In genomic region chr13:102589680-102590435, GRCm38 (mm10) we compare ENCODE assay signal across 7 mouse cellular contexts.
DNase-seq lines count a peak whose midpoint lies in the region; ATAC-seq and TF ChIP-seq lines count a peak whose summit lies in the region.

No protein-coding gene starts in this region.

- peak; percentile 85 for ATAC-seq in lung, embryonic 14.5 days (ENCODE audit: insufficient read depth)
- ATAC-seq in forebrain, embryonic 16.5 days: peak; percentile 52
- ATAC-seq in intestine, embryonic 16.5 days: peak; percentile 93
- ATAC-seq in midbrain, embryonic 12.5 days (ENCODE audit: low FRiP score, low read depth): peak; percentile 92

- no peaks in the 10 kb centered on the region for H3K27me3 ChIP-seq in lung, embryonic 14.5 days (ENCODE audit: insufficient read depth, low read length)
- no peaks in the 10 kb centered on the region for H3K27me3 ChIP-seq in forebrain, embryonic 16.5 days (replicated peaks; ENCODE audit: control insufficient read depth, insufficient read depth, low read length)
- no peaks in the 10 kb centered on the region for H3K27me3 ChIP-seq in intestine, embryonic 16.5 days (replicated peaks; ENCODE audit: control insufficient read depth, insufficient read depth, low read length)
- H3K27me3 ChIP-seq in midbrain, embryonic 12.5 days: peaks cover 28% of the 10 kb centered on the region

- DNase-seq in lung, embryonic 14.5 days: peak; percentile 70
- DNase-seq in lung, postnatal 25 days (ENCODE audit: low spot score): no peak
- no peak for DNase-seq in adrenal gland, adult 8-10 months
- DNase-seq in cerebellum, postnatal 14 days: no peak

- H3K9me3 ChIP-seq in lung, embryonic 14.5 days (ENCODE audit: low read depth, low read length): no peaks in the 10 kb centered on the region
- no peaks in the 10 kb centered on the region for H3K9me3 ChIP-seq in forebrain, embryonic 16.5 days (ENCODE audit: control insufficient read depth, low read length)
- no peaks in the 10 kb centered on the region for H3K9me3 ChIP-seq in intestine, embryonic 16.5 days (ENCODE audit: control insufficient read depth, low read length)
- H3K9me3 ChIP-seq in midbrain, embryonic 12.5 days: no peaks in the 10 kb centered on the region

- no peak overlapping the region for H3K9ac ChIP-seq in lung, embryonic 14.5 days
- no peak overlapping the region for H3K9ac ChIP-seq in forebrain, embryonic 16.5 days (replicated peaks; ENCODE audit: low read depth, low read length)
- no peak overlapping the region for H3K9ac ChIP-seq in intestine, embryonic 16.5 days (ENCODE audit: low read depth, low read length)
- H3K9ac ChIP-seq in midbrain, embryonic 12.5 days (replicated peaks): no peak overlapping the region

- no peak for TF ChIP-seq CTCF in lung, embryonic 14.5 days (IDR thresholded peaks at IDR 0.05; ENCODE audit: low read depth)

- no peaks in the 10 kb centered on the region for H3K36me3 ChIP-seq in lung, embryonic 14.5 days (ENCODE audit: insufficient read depth)
- H3K36me3 ChIP-seq in forebrain, embryonic 16.5 days (ENCODE audit: control insufficient read depth, insufficient read depth): no peaks in the 10 kb centered on the region
- no peaks in the 10 kb centered on the region for H3K36me3 ChIP-seq in intestine, embryonic 16.5 days (ENCODE audit: control insufficient read depth, insufficient read depth, low read length)
- no peaks in the 10 kb centered on the region for H3K36me3 ChIP-seq in midbrain, embryonic 12.5 days

- peak overlapping the region; percentile 54 for H3K4me2 ChIP-seq in lung, embryonic 14.5 days
- peak overlapping the region; percentile 20; the same call in 1 of the 2 replicates for H3K4me2 ChIP-seq in forebrain, embryonic 16.5 days (ENCODE audit: low read length)
- peak overlapping the region; percentile 34 for H3K4me2 ChIP-seq in intestine, embryonic 16.5 days (ENCODE audit: low read depth, low read length)
- peak overlapping the region; percentile 34 for H3K4me2 ChIP-seq in midbrain, embryonic 12.5 days (replicated peaks)

- H3K4me3 ChIP-seq in lung, embryonic 14.5 days (ENCODE audit: low read depth, low read length): peak overlapping the region; percentile 14; the same call in 1 of the 2 replicates
- no peak overlapping the region for H3K4me3 ChIP-seq in forebrain, embryonic 16.5 days (replicated peaks; ENCODE audit: low read length)
- no peak overlapping the region for H3K4me3 ChIP-seq in intestine, embryonic 16.5 days (ENCODE audit: low read length)
- no peak overlapping the region for H3K4me3 ChIP-seq in midbrain, embryonic 12.5 days

- H3K27ac ChIP-seq in lung, embryonic 14.5 days (ENCODE audit: low read depth): peak overlapping the region; percentile 31; the same call in 1 of the 2 replicates
- H3K27ac ChIP-seq in forebrain, embryonic 16.5 days (ENCODE audit: low read length): no peak overlapping the region
- peak overlapping the region; percentile 72 for H3K27ac ChIP-seq in intestine, embryonic 16.5 days (ENCODE audit: low read length)
- H3K27ac ChIP-seq in midbrain, embryonic 12.5 days (replicated peaks): peak overlapping the region; percentile 74

- WGBS in lung, embryonic 14.5 days: 17% methylated on average over 18 of the region's 18 CpGs
- 38% methylated on average over 18 of the region's 18 CpGs for WGBS in forebrain, embryonic 16.5 days
- 36% methylated on average over 18 of the region's 18 CpGs for WGBS in intestine, embryonic 16.5 days
- 36% methylated on average over 18 of the region's 18 CpGs for WGBS in midbrain, embryonic 12.5 days

- H3K4me1 ChIP-seq in lung, embryonic 14.5 days (ENCODE audit: insufficient read depth): peaks cover 26% of the 10 kb centered on the region; the same call in 1 of the 2 replicates
- H3K4me1 ChIP-seq in forebrain, embryonic 16.5 days (replicated peaks; ENCODE audit: control insufficient read depth, insufficient read depth, low read length): peaks cover 10% of the 10 kb centered on the region; the same call in 1 of the 2 replicates
- H3K4me1 ChIP-seq in intestine, embryonic 16.5 days (ENCODE audit: control insufficient read depth, insufficient read depth, low read length): 0 out of 2 replicates have a peak, but pooled peaks cover 9% of the 10 kb centered on the region
- peaks cover 21% of the 10 kb centered on the region; the same call in 1 of the 2 replicates for H3K4me1 ChIP-seq in midbrain, embryonic 12.5 days
